Mouse (Mus musculus) liver, embryonic 11.5 days (tissue): ENCODE results near the gene Dhx35. TPM values are rescaled to one million over a fixed set of nuclear protein-coding genes. Genes with fewer than 3 reads are reported as not detected.

ENCODE experiments used
- ATAC-seq: fragments of 200-750 bp; cut with Nextera tagmentation; replicated peaks from 2 replicates; pipeline ENCODE4 v1.8.0; 2017; ENCODE audit warnings: moderate number of reproducible peaks, mild to moderate bottlenecking, moderate TSS enrichment, moderate library complexity; ENCODE audit not compliant: low FRiP score
- DNase-seq: peaks from one replicate; pipeline ENCODE4 v3.0.0-alpha.2; 2017; ENCODE audit warnings: low spot score
- H3K27ac ChIP-seq: fragments of 300-500 bp; sonication (generic); 2 replicates; pipeline ENCODE4 v1.5.1; 2014; ENCODE audit warnings: mild to moderate bottlenecking, low read depth, low read length, control low read depth
- H3K27me3 ChIP-seq: fragments of 300-500 bp; sonication (generic); replicated peaks from 2 replicates; pipeline ENCODE4 v1.6.1; 2014; ENCODE audit warnings: low read length, mixed read lengths; ENCODE audit not compliant: control insufficient read depth, insufficient read depth
- H3K36me3 ChIP-seq: fragments of 300-500 bp; sonication (generic); 2 replicates; pipeline ENCODE4 v1.6.1; 2014; ENCODE audit warnings: mild to moderate bottlenecking, low read length, moderate library complexity, mixed read lengths; ENCODE audit not compliant: control insufficient read depth, insufficient read depth
- H3K4me1 ChIP-seq: fragments of 300-500 bp; sonication (generic); replicated peaks from 2 replicates; pipeline ENCODE4 v1.6.1; 2014; ENCODE audit warnings: low read length, mixed read lengths; ENCODE audit not compliant: control insufficient read depth, insufficient read depth
- H3K4me2 ChIP-seq: fragments of 300-500 bp; sonication (generic); 2 replicates; pipeline ENCODE4 v1.6.1; 2014; ENCODE audit warnings: mild to moderate bottlenecking, control low read depth, moderate library complexity
- H3K4me3 ChIP-seq: fragments of 300-500 bp; sonication (generic); 2 replicates; pipeline ENCODE4 v1.5.1; 2014; ENCODE audit warnings: low read depth, low read length, control low read depth
- H3K9ac ChIP-seq: fragments of 300-500 bp; sonication (generic); 2 replicates; pipeline ENCODE4 v1.6.1; 2014; ENCODE audit warnings: low read depth, low read length, control low read depth
- H3K9me3 ChIP-seq: fragments of 300-500 bp; sonication (generic); 2 replicates; pipeline ENCODE4 v1.6.1; 2016; ENCODE audit warnings: low read length, inconsistent platforms, mixed read lengths; ENCODE audit not compliant: control insufficient read depth
- WGBS: fragments of 180-500 bp; shearing (Covaris S2); extraction: QIAGEN DNeasy Blood & Tissue Kit; methylation state at CpG from one replicate; pipeline ENCODE4 v1.1.7; 2014; 5-methylcytosine and 5-hydroxymethylcytosine counted together
- polyA plus RNA-seq: library from polyadenylated mRNA; unstranded; fragments of >200 nt; fragmentation: Nextera tagmentation; extraction: Ambion mirVana; gene quantifications from 2 replicates; pipeline ENCODE4 v1.2.1, GENCODE M21; 2014

Dhx35 gene
- polyA plus RNA-seq, 1 experiment from 2014 or later, result 11.6 TPM

DNA sequence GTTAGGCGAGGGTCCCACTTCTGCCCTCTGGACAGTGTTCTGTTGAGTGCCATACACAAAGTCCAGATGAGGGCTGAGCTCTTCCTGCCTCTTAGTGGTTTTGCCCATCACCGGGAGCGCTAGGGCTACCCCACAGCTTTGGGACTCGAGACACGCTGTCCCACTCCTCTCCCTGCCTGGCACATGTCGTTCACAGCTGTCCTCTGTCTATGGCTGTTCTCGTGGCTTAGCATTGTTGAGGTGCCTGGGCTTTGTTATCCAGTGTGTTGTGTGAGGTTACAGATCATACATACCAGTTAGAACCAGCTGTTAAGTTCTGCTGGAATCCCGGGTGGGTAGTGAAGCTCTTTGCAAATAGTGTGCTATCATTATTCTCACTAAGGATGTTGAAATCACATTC, 23.1 kb downstream of the Dhx35 start:
- WGBS, result 92% methylated on average over 8 of the region's 8 CpGs
- Histone ChIP-seq H3K4me1 (no peaks in the 10 kb centered on the region), H3K9ac (no peak overlapping the region), H3K36me3 (peaks cover 9% of the 10 kb centered on the region; the same call in 1 of the 2 replicates), H3K27me3 (no peaks in the 10 kb centered on the region), H3K4me3 (no peak overlapping the region), H3K27ac (no peak overlapping the region), H3K4me2 (no peak overlapping the region), H3K9me3 (no peaks in the 10 kb centered on the region)
- DNase-seq, result no peak
- ATAC-seq, result no peak

DNA sequence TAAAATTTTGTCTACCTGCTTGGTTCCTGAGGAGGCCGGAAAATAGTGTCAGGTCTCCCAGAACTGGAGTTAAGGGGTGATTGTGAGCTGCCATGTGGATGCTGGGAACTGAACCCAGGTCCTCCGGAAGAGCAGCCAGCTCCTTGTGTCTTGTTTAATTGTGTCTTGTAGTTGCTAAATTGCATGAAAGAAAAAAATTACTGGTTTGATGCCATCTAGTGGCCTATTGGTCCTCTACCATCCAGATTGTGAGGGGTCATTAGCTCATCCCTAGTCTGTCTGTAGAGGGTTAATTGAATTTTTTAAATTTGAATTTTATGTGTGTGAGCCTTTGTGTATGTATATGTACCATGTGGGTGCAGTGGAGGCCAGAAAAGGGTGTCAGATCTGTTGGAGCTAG, 33.5 kb downstream of the Dhx35 start:
- Histone ChIP-seq H3K4me3 (no peak overlapping the region), H3K9ac (no peak overlapping the region), H3K4me2 (no peak overlapping the region), H3K4me1 (no peaks in the 10 kb centered on the region), H3K36me3 (peaks cover 15% of the 10 kb centered on the region), H3K9me3 (no peaks in the 10 kb centered on the region), H3K27ac (no peak overlapping the region), H3K27me3 (no peaks in the 10 kb centered on the region)
- 82% methylated on average over 2 of the region's 2 CpGs for WGBS
- ATAC-seq (no peak), DNase-seq (no peak)

DNA sequence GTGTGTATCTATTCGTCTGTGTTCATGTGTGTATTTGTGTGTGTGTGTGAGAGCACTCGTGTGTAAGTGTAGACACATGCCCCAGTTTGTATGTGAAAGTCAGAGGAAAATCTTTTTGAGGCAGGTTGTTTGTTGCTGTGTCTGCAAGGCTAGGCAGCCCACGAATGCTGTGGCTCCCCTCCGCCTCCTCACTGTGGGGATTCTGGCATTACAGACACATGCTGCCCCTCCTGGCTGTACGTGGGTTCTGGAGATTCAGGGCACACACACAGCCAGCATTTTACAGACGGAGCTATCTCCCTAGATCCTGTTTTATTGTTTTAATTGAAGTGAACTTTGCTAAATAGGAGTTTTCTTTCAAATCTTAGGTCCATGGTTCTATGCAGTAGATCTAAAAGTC, 35.1 kb downstream of the Dhx35 start:
- H3K4me2 ChIP-seq, result no peak overlapping the region
- ATAC-seq (no peak), DNase-seq (no peak)
- H3K36me3 ChIP-seq, result peaks cover 15% of the 10 kb centered on the region
- no peaks in the 10 kb centered on the region for H3K27me3 ChIP-seq
- no peak overlapping the region for H3K27ac ChIP-seq
- no peaks in the 10 kb centered on the region for H3K9me3 ChIP-seq
- WGBS, result 84% methylated on average over 6 of the region's 6 CpGs
- H3K9ac ChIP-seq, result no peak overlapping the region
- no peak overlapping the region for H3K4me3 ChIP-seq
- no peaks in the 10 kb centered on the region for H3K4me1 ChIP-seq

DNA sequence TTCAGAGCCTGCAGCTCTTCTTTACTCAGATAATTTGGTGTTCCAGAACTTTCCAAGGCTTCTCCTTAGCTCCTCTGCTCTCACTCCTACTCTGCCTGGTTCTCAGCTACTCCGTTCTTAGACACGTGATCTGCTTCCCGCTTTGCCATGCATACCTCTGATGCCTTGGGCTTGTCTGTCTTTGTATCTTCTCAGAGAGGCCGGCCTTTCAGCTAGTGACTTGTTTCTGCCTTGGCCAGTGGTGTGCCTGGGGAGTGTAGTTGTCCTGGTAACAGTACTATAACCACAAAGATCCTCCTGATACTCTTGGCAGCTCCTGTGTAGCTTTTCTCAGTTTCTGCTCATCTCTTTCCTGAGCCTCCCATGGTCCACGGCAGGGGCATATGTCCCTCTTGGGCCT, 38.6 kb downstream of the Dhx35 start:
- Histone ChIP-seq H3K9ac (no peak overlapping the region), H3K4me2 (no peak overlapping the region), H3K27me3 (no peaks in the 10 kb centered on the region), H3K36me3 (peaks cover 17% of the 10 kb centered on the region), H3K27ac (no peak overlapping the region), H3K4me1 (no peaks in the 10 kb centered on the region), H3K9me3 (no peaks in the 10 kb centered on the region), H3K4me3 (no peak overlapping the region)
- ATAC-seq, result no peak
- WGBS, result 86% methylated on average over 5 of the region's 5 CpGs
- no peak for DNase-seq

DNA sequence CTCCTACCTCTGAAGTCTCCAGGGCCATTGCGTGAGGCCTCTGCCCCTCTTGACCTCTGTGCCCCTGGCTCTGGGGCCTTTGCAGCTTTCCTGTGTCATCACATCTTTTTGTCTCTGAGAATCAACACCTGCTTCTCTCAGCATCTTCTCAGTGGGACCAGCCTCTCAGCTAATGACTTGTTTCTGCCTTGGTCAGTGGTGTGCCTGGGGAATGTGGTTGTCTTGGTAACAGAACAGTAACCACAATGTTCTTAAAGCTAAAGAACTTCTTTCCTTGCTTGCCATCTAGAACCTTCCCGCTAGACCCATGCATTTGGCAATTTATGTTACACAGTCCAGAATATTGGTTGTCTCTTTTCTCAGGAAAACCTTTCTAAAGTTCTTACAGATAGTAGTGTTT, 39.0 kb downstream of the Dhx35 start:
- H3K4me2 ChIP-seq, result no peak overlapping the region
- DNase-seq (no peak), ATAC-seq (no peak)
- no peaks in the 10 kb centered on the region for H3K27me3 ChIP-seq
- WGBS, result 90% methylated on average over 2 of the region's 2 CpGs
- H3K4me3 ChIP-seq, result no peak overlapping the region
- no peak overlapping the region for H3K27ac ChIP-seq
- no peaks in the 10 kb centered on the region for H3K4me1 ChIP-seq
- no peak overlapping the region for H3K9ac ChIP-seq
- H3K9me3 ChIP-seq, result no peaks in the 10 kb centered on the region
- H3K36me3 ChIP-seq, result peaks cover 14% of the 10 kb centered on the region

DNA sequence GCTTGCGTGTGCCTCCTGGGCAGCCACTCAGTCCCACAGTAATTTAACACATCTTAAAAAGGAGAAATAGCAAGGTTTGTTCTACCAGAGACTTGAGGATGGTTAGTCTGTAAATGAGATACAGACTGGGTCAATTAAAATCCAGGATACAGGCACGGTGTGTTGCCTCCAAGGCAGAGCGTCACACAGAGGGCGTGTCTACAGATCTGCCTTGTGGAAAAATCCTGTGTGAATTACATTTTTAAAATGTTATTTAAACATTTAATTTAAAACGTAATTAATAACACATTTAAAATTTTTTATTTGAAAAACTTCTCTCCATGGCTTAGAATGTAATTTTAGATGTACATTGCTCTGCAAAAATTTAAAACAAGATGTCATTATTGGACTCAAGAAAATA, 48.7 kb downstream of the Dhx35 start:
- no peak for DNase-seq
- WGBS, result 92% methylated on average over 5 of the region's 5 CpGs
- Histone ChIP-seq H3K9ac (no peak overlapping the region), H3K27me3 (no peaks in the 10 kb centered on the region), H3K9me3 (no peaks in the 10 kb centered on the region), H3K4me2 (no peak overlapping the region), H3K36me3 (peaks cover 18% of the 10 kb centered on the region; the same call in 1 of the 2 replicates), H3K4me3 (no peak overlapping the region), H3K27ac (no peak overlapping the region), H3K4me1 (no peaks in the 10 kb centered on the region; the same call in 1 of the 2 replicates)
- no peak for ATAC-seq

DNA sequence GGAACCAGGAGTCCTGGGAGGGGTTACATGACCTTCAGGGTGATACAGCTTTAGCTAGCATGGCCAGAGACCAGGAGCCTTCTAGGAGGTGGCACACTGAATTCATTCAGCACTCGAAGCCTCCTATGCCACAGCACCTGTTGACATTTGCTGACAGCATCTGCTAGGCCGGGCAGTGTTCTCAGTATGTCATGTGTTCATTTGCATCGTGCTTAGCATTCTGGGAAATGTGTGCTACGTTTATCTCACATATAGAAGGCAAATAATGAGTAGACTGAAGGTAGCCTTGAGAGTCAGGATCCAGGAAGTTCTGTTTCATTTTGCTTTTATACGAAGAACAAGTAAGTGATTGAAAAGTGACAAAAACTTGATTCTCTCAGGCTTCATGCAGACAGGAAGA, 50.4 kb downstream of the Dhx35 start:
- Histone ChIP-seq H3K4me3 (no peak overlapping the region), H3K9me3 (no peaks in the 10 kb centered on the region), H3K36me3 (peaks cover 18% of the 10 kb centered on the region; the same call in 1 of the 2 replicates), H3K27ac (no peak overlapping the region), H3K4me1 (no peaks in the 10 kb centered on the region; the same call in 1 of the 2 replicates), H3K4me2 (no peak overlapping the region), H3K9ac (no peak overlapping the region), H3K27me3 (no peaks in the 10 kb centered on the region)
- ATAC-seq (no peak), DNase-seq (no peak)
- 85% methylated on average over 5 of the region's 5 CpGs for WGBS

DNA sequence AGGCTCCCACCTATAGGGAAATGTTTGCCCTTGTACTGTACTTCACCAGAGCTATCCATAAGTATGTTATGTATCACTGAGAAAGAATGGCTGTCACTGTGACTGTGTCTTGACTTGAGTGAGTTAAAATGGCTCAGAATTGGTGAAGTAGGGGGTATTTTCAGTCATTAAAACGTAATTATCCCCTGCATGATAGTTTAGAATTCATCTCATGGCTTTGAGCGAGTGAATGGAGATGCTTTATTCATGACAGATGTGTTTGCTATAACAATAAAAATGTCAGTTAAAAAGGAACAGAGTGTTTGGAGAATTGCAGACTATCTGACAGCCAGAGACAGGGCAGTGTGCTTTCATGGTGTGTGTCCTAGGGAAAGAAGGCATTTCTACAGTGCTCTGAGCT, 51.6 kb downstream of the Dhx35 start:
- Histone ChIP-seq H3K4me2 (no peak overlapping the region), H3K27ac (no peak overlapping the region), H3K9me3 (no peaks in the 10 kb centered on the region), H3K4me1 (no peaks in the 10 kb centered on the region), H3K36me3 (peaks cover 15% of the 10 kb centered on the region; the same call in 1 of the 2 replicates), H3K27me3 (no peaks in the 10 kb centered on the region), H3K9ac (no peak overlapping the region), H3K4me3 (no peak overlapping the region)
- WGBS, result 85% methylated on average over 2 of the region's 2 CpGs
- ATAC-seq, result no peak
- no peak for DNase-seq

DNA sequence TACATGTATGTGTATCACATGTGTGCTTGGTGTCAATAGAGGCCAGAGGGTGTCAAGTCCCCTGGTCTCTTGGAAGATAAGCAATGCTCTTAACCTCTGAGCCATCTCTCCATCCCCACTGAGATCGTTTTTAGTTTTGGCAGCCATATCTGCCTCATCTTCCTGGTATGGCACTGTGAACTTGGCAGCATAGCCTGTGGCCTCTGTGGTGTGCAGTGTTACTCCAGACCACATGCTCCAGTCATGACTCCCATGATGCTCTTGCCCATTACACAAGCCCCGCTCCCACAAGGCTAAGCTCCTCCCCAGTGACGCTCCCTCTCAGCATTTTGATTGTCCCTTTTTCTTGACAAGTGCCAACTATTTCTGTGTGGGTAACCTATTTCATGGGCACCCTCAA, 53.4 kb downstream of the Dhx35 start:
- Histone ChIP-seq H3K4me1 (no peaks in the 10 kb centered on the region), H3K36me3 (peaks cover 7% of the 10 kb centered on the region; the same call in 1 of the 2 replicates), H3K9me3 (no peaks in the 10 kb centered on the region), H3K27me3 (no peaks in the 10 kb centered on the region), H3K9ac (no peak overlapping the region), H3K27ac (no peak overlapping the region), H3K4me2 (no peak overlapping the region), H3K4me3 (no peak overlapping the region)
- DNase-seq, result no peak
- 91% methylated on average over 3 of the region's 3 CpGs for WGBS
- no peak for ATAC-seq
